Mouse (Mus musculus) thymus, adult 18-20 months (tissue): ENCODE results near the gene Sprn.
"Not testable (repeated sequence)": the region's sequence is repeated elsewhere in the genome, so short reads cannot be mapped to it uniquely, and the experiment has no call there.

Source experiments
- DNase-seq, 2 experiments: peaks; one replicate each; pipeline ENCODE4 v3.0.0; 2022; ENCODE audit warnings: mixed read lengths in 2 of 2

Sprn gene

DNA sequence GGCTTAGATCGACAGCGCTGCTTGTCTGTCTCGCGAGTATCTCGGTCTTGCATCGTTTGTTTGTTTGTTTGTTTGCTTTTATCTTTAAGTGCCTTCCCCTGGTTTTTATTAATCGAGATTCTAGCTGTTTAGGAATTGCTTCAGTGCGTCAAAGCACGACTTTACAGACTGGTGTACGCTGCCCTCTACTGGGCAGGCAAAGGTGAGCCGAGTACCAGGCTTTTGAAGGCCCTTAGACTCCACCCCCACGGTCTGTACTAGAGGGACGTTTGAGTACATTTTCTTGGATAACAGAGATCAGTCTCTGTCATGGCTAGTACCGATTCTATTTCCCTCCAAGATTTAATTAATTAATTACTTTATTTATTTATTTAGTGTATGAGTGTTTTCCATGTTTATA is 13.3 kb downstream of the Sprn start:
- DNase-seq = peak; percentile 26 to 38

DNA sequence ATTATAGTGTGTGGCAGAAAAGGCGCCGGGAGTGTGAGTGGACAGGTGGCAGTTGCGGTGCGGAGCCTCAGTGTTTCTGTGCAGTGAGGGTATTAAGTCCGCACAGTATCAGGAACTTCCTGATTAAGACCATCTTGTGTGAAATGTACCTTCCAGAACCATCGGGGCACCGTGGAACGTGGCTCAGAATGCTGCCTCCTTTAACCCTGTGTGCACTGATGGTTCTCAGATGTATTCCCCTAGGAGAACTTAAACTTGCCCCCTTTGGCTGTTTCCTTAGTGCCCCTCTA is 16.7 kb downstream of the Sprn start:
- no peak for DNase-seq

GRCm38 (mm10) chr7:140137135-140138020 is 17.3 kb downstream of the Sprn start, which contains the start of gene Mtg1:
Gene Mtg1, plus strand, starts transcription at chr7:140137564.
- DNase-seq = peak; percentile 88 to 89

DNA sequence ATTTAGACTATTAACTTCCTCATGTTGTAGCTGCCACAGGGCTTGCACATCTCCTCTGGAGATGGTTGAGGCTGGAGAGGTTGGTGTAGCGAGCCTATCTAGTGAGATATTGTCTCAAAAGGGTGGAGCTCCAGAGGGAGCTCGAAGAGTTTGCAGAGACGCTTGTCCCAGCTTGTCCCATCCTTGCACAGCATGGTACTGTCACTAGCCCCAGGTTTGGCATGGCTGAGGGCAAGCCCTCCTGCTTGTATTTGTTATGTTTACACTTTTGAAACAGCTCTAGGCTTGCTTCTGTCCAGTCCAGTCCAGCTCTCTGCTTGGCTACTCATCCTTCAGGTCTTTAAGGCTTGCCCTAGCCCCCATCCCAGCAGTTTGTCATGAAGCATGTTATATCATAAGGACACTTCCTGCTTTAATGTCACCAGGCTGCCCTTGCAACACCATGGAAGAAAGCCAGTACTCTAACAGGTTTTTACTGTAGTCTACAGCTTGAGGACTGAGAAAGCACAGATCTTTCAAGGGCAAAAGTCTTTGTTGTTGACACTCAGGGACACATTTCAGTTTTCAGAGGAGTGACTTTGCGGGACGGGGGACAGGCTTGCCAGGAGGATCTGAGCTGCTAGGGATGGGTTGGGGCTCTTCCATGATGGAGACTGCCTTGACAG is 19.4 kb downstream of the Sprn start:
- no peak for DNase-seq

GRCm38 (mm10) chr7:140134033-140134432 is 20.6 kb downstream of the Sprn start:
- not testable (repeated sequence) for DNase-seq

GRCm38 (mm10) chr7:140132184-140132583 is 22.5 kb downstream of the Sprn start:
- DNase-seq = not testable (repeated sequence)

GRCm38 (mm10) chr7:140127911-140128310 is 26.8 kb downstream of the Sprn start:
- DNase-seq = no peak

DNA sequence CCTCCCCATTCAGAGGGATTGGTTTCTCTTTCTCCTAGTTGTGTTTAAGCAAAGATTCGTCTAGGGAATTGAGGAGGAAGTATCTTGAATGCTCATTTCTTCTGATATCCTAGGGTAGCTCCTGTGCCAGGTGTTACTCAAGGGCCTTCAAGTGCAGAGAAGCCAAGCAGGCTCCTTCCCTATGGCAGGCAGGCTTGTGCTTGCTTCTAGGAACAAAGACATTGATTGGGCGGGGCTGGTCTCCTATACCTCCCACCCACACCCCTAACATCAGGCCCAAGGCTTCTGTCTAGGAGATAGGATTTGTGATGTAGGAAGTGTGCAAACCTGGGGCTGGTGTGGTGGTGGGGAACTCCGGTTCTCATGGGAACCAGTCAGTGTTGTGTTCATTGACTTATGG is 27.7 kb downstream of the Sprn start:
- DNase-seq = no peak

- DNase-seq = peak in 1 of 2 experiments; percentile 13
These were observed 28.7 kb downstream of the Sprn start for GRCm38 (mm10) chr7:140126022-140126350.

DNA sequence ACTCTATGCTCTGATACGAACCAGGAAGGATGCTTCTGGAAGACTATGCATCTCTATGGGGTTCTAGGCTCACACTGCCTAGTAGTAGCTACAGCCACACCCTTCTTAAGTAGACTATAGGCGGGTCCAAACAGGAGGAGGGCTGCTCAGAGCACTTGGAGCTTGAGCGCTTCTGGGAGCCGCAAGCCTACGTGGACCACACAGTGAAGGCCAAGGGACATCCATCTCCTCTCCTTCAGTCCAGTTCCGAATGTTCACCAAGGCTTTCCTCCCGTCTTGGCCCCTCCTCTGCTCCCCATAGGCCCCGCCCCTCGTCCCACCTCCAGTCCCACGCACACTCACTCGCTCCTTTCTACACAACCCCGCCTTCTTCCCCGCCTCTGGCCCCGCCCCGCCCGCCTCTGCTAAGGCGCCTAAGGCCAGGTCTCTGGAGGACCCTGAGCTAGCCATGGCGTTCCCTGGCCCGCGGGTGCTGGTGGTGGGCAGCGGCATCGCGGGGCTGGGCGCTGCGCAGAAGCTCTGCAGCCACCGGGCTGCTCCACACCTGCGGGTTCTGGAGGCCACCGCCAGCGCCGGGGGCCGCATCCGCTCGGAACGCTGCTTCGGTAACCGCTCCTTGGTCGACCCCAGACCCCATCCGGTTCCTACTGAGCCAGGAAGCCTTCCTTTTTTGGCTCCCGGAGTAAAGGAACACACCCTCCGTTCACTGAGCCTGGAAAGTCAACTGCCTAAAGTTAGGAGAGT is 29.2 kb downstream of the Sprn start:
- peak; percentile 87 to 89 for DNase-seq

DNA sequence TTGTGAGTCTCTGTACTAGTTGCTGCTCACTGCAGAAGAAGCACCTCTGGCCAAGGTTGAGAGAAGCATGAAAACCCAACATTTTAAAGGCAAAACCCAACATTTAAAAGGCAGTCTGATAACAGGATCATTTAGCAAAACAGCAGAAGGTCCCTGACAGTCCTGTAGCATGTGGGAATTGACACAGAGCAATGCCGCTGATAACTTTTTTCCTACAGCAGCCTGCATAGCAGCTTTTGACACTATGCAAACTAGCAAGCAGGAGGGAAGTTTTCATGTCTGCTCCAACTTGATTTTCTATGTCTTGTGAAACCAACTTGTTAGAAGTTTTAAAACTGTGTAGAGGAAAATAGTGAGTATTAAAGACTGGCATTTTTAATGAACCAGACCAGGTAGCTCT is 30.3 kb downstream of the Sprn start:
- DNase-seq = no peak

GRCm38 (mm10) chr7:140122765-140123164 is 31.9 kb downstream of the Sprn start:
- DNase-seq = no peak

GRCm38 (mm10) chr7:140121338-140121910 is 33.3 kb downstream of the Sprn start:
- DNase-seq = no peak

DNA sequence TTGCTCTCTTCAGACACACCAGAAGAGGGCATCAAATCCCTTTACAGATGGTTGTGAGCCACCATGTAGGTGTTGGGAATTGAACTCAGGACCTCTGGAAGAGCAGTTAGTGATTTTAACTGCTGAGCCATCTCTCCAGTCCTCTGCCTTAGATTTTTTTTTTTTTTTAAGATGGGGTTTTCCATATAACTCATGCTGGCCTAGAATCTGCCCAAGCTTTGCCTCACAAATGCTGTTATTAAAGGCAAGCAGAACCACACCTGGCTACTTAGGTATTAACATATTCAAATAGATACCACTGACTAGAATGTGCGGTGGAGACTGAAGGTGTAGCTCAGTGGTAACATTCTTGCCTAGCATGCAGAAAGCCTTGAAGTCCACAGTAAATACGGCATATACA is 34.2 kb downstream of the Sprn start:
- no peak for DNase-seq

- peak; percentile 83 to 87 for DNase-seq
These were observed 38.2 kb downstream of the Sprn start, which contains the start of gene Echs1 for GRCm38 (mm10) chr7:140116329-140117054. Gene Echs1, minus strand, starts transcription at chr7:140116476.

- peak in 1 of 2 experiments; percentile 15 for DNase-seq
These were observed 38.9 kb downstream of the Sprn start, which contains the start of gene Paox for GRCm38 (mm10) chr7:140115583-140116328. Gene Paox, plus strand, starts transcription at chr7:140115799.

DNA sequence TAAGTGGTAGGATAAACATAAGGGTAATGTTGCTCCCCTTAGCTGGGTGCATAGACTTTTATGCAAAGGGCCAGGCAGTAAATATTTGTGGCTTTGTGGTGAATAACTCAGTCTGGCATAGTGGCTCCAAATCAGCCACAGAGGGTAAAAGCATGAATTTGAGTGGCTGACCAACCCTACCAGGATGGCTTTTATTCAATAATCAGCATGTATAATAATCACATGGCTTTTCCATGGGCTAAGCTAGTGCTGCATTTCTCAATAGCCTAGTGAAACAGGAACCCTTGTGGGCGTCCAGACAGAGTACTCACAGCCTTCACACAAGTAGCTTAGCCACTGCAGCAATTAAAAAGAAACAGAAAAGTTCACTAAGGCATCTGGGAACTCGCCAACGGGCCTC is 42.7 kb downstream of the Sprn start:
- DNase-seq = no peak

DNA sequence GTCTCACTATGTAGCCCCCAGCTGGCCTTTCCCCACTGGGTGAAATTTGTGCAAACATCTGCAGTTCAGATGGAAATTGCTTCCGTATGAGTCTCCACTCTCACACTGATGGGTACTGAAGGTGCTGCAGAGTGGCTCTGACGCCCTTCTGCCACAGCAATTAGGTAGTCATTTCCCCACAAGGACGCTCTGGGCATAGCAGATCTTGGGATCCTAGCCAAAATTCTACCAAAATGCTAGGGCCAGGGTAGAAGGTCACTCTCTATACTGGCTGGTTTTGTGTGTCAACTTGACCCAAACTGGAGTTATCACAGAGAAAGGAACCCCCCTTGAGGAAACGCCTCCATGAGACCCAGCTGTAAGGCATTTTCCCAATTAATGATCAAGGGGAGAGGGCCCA is 50.7 kb downstream of the Sprn start:
- DNase-seq = no peak

GRCm38 (mm10) chr7:140101993-140102860 is 52.5 kb downstream of the Sprn start, which contains the start of gene Fuom:
Gene Fuom, minus strand, starts transcription at chr7:140102441.
- DNase-seq = peak; percentile 71 to 78

DNA sequence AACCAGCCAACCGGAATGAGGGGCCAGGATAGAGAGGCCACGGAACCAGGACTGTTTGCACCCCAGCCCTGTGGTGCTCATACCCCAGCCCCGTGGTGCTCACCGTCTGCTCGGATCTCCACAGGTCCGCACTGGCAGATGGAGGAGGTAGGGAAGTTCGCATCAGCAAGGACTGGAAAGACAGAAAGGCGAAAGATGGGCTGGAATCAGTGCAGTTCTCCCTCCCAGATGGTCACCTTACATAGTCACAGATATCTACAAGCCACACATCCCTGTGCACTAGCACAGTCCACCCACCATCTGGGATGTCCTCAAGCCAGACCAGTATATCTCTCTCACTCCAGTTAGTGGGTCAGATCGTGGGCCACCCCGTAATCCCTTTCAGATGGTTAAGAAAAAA is 53.2 kb downstream of the Sprn start:
- no peak for DNase-seq
